Mouse (Mus musculus): Measurements from ENCODE around the gene Fry.

The Fry gene

DNA sequence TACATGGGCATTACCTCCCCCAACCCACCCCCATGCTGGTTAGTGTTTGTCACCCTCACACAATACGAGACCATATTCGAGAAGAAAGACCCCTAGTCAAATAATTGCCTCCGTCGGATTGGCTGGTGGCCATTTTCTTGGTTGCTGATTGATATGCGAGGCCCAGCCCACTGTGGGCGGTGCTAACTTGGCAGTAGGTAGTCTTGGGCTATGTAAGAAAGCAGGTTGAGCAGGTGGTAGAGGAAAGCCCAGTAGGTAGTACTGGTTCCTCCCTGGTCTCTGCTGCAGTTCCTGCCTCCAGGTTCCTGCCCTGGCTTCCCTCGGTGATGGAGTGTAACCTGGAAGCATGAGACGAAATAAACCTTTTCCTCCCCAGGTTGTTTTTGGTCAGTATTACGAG lies 153.7 kb downstream of the Fry start:
- no peak for DNase-seq (ENCODE audit: low spot score)

DNA sequence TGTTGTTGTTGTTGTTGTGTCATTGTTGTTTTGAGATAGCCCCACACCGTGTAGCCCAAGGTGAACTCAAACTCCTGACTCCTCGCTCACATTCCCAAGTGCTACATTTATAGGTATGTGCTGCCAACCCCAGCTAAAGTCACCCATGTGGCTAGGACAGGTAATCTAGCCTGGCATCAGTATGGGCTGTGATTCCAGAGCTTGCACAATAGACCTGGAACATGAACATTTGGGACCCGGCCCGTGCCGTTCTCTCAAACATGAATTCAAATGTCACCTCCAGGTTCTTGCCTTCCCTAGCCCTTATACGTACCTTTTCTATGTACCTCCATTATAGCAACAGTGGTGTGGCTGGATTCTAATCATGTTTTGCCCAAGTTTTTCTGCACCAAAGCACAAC lies 156.9 kb downstream of the Fry start:
- DNase-seq (ENCODE audit: low spot score): no peak

DNA sequence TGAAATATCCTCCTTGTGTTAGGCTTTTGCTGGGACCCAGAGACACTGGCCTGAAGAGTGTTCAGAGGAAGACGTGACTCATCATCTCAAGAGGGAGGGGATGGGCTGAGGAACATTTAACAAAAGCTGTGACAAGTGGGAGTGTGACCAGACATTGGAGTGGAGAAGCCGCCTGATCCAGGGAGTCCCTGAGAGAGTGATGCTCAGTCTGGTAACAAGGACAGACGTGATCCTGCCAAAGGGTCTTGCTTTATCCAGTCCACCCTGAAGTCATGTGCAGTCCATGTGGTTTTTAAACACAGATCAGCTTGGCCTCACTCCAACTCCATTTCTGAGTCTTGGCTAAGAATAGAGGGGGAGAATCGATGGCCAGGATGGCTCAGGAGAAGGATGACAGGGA lies 158.2 kb downstream of the Fry start:
- no peak for DNase-seq (ENCODE audit: low spot score)

DNA sequence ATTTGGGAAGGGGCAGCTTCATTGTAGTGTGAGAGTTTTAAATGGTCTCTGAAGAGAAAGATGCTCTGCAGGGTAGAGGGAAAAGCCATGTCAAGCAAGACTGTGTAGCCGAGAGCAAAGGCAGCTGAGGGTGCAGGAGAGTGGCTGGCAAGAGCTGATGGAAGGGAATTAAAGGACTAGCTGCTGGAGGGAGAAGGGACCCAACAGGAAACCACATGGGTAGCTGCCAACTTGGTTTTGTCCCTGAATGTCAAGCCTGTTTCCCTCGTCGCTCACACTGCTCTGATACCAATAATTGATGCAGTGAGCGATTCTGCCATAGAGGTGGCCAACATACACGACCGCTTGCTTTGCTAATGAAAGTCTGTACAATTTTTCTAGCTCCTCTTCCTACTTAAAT lies 160.9 kb downstream of the Fry start:
- DNase-seq (ENCODE audit: low spot score): no peak

DNA sequence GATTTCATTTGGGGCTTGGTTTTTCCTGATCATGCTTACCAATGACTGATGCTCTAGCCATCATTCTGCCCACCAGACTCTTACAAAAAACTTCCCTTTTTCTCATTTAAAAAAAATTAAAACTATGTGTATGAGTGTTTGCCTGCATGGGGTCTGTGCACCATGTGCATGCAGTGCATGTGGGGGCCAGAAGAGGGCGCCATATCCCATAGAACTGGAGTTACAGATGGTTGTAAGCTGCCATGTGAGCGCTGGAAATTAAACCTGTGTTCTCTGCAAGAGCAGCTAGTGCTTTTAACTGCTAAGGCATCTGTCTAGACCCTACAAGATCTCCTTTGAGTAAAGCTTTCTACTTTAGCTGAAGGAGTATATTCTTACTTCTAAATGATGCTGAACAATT lies 162.6 kb downstream of the Fry start:
- DNase-seq (ENCODE audit: low spot score): no peak

DNA sequence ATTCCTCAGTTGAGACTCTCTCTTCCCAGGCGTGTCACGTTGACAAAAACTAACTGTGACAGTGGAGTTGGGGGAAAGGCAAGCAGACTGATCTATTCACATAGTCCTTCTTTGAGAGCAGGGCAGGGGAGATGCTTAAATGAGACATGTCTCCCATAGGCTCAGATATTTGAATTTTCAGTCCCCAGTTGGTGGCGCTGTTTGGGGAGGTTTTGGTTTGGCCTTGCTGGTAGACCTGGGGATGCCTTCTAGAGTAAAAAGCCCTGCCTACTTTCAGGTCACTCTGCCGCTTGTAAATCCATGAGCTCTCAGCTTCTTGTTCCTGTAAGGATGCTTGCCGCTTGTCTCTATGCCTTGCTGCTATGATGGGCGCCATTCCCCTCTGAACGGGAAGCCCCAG lies 163.6 kb downstream of the Fry start:
- DNase-seq (ENCODE audit: low spot score): no peak

DNA sequence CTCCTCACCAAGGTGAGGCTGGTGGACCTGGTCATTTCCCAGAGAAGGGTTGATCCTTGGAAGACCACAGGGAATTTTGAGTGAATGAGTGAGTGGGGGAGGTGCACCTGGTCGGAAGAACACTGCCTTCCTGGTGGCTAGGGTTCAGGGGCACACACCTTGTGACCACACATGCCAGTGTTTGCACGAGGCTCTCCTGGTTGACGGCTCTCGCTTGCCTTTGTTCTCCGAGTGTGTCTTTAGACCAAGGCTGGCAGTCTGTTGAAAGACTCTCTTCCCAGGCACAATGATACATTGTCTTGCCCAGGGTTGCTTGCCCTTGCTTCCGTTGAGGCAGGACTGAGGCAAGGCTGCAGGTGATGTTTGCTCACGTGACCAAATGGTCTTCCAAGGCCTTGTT lies 169.5 kb downstream of the Fry start:
- no peak for DNase-seq (ENCODE audit: low spot score)

DNA sequence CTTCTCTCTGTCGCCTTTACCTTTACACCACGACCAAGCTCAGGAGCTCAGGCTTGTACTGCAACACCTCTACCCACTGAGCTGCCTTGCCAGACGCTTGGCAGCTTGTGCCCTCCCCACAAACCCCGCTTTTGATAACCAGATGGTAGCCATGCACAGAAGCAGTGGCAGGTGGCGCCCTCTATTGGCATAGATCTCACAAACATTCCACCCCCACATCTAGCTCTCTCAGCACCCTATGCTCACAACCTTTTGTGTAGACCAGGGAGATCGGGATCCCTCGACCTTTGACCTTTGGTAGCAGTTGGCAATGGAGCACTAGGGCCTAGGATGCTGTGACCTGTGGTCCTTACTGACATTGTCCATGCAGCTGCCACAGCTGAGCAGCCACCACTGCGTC lies 171.2 kb downstream of the Fry start:
- DNase-seq (ENCODE audit: low spot score): no peak

DNA sequence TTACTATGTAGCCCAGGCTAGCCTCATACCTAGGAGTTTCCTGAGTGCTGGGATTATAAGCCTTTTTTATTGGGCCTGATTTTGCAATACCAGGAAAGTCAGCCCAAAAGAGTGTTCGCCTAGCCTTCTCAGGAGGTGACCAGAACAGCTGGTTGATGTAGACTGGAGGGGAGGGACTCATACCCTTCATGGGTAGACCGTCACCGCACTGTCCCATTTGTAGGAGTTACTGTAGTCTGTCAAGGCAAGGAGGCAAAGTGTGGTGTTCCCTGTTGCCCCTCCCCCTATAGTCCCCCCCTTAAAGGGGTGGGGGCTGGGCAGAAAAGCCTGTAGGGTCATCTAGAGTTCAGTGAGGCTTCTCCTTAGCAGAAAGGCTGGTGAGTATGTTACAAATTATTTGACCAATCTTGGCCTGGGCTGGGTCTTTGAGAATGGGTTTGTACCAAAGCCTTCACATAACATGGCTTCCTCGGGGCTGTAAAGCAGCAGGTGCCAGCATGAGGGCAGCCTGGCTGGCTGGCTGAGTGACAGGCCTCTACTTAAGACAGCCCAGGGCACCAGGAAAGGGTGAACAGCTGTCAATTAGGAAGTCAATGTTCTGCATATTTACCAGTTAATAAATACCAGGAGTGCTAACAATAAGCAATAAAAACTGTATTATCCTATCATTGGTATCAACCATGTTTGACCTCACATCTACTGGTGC lies 172.2 kb downstream of the Fry start:
- no peak for DNase-seq (ENCODE audit: low spot score)

DNA sequence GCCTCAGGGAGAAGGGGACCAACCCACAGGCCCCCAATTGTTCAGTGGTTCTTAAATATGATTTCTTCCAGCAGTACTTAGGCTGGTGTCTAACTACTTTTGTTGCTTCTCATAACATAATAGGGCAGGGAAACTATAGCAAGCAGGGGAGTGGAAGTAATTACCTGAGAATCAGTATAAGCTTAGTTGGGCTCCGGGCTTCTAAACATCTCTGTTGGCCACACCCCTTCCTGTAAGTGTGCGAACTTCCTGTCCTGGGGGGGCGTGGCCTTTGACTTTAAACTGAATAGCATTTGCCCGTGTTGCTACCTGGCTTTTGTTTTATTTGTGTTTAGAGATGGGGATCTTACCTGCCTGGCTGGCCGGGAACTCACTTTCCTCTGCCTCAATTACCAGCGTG lies 172.8 kb downstream of the Fry start:
- no peak for DNase-seq (ENCODE audit: low spot score)

DNA sequence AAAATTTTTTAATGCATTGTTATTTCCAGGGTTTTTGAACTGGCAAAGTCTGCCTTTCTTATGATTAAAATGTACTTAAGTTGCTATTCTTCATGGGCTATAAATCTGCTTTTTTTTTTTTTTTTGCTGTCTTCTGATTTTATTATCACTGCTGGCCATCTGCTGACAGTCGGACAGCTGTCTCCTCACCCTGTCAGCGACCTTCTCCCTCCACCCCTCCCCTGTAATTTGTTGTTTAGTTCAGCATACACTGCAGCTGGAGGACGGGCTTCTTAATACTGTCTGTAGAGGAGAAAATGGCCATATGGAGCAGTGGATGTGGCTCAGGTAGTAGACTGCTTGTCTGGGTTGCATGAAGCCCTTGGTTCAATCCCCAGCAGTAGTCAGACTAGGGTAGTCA lies 173.7 kb downstream of the Fry start:
- no peak for DNase-seq (ENCODE audit: low spot score)

DNA sequence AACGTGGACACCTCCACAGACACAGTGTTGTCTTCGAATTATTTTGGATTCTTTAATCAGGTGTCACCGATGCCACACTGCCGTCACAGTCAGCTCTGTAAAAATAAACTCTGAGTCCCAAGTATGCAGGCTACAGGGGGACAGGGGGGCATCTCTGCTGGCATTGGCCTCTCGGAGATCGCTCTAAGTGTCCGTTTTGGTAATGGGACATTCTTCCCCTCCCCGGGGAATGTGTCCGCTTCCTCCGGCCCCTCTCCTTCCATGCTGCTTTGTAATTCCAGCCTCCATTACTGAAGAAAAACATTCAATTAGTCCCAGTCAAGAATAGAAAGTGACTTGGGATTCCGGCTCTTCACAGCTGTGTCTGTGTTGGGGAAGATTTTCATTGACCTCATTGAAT lies 175.9 kb downstream of the Fry start:
- no peak for DNase-seq (ENCODE audit: low spot score)

DNA sequence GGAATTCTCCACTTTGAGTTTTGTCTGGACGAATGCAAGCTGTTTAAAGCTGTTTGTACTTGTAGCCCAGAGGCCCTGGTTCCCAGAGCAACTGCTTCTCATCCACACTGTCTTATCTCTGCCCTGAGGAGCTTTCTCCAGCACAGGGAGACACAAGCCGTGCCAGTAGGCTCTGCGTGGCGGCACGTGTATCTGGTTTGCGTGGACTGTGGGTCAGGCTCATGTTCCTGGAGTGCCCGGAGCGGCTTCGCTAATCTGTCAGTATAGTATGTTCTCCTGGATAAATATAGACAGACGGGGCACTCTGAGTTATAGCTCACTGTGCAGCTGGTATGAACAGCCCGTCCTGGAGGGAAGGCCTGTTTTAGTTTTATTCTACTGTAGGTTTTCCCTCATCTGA lies 176.7 kb downstream of the Fry start:
- no peak for DNase-seq (ENCODE audit: low spot score)

DNA sequence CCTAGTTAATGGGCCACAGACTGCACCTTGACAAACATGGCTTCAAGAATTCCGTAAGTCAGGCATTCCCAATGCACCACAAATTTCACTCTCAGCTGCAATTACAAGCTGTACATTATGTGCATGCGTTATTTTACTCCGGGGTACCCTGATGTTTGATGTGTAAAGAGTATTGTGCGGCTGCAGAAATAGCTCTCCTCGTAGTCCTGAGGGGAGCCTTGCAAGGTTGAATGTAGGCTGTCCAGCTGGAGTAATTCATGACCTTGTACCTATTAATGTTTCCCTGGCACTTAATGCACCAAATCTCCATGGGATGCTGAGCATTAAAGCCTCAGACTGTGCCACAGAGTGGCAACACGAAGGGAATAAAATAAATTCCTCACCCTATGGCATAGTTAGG lies 180.5 kb downstream of the Fry start:
- DNase-seq (ENCODE audit: low spot score): no peak

DNA sequence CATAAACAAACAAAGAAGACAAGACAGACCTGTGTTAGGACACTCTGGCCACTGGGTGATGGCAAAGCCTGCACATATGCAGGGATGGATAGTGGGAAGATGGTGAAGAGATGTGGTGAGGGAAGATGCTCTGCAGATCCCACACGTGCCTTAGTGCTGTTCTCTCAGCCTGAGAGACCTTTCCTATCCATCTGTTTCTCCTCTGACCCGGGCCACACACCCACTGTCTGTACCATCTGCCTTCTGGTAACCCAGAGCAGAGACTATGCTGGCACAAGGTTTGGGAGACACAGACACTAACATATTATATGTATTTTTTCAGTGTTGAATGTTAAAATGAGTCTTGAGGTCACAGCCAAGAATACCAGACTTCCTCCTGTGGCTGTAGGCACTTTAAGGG lies 183.7 kb downstream of the Fry start:
- no peak for DNase-seq (ENCODE audit: low spot score)

DNA sequence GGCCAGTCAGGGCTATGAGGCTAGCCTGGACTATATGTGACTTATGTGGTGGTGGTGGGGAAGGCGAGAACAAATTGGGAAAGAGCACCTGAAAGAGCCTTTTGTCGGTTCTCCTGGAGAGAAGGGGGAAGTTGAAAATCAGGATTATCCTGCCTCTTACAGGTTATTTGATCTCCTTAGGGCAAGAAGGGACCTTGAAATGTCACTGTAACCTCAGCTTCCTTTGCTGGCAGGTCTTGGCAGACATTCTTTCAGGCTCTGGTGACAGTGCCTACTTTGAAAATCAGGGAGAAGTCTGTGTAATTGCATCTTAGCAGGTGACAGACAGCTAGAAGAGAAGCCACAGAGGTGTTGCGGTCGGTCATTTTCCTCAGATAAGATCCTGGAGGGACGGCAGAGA lies 184.6 kb downstream of the Fry start:
- no peak for DNase-seq (ENCODE audit: low spot score)

DNA sequence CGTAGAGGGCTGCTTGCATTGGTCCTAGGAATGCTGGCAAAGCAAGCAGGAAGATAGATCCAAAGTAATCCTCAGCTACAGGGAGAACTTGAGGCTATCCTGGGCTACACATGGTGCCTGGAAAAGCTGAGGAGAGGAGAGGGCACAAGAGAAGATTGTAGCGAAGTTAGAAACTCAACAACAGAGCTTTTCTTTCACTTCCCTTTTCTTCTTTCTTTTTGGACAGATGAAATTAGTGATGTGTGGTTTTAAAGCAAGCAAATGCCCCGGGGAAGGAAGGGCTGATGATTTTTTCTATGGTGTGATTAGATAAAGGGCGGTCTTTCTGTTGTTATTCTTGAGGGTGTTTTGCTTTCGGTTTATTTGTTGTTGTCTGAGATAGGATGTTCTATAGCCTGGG lies 188.1 kb downstream of the Fry start:
- DNase-seq (ENCODE audit: low spot score): no peak

DNA sequence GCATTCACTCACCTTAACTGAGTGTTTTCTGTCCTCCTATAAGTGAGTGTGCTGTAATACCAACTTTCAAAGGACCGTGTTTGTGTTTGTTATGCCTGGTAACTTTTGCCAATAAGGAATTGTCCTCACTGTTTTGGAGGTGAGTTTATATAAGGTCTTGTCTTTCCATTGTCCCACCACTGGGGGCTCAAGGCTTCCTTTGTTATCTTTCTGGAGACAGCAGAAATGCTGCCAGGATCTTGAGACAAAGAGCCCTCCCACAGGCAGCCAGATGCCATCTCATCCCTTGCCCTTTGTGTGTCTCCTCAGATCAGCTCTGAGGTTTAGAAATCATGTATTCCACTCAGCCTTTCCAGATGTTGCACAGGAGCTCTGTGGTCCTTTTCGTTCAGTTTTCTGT lies 194.8 kb downstream of the Fry start:
- no peak for DNase-seq (ENCODE audit: low spot score)

DNA sequence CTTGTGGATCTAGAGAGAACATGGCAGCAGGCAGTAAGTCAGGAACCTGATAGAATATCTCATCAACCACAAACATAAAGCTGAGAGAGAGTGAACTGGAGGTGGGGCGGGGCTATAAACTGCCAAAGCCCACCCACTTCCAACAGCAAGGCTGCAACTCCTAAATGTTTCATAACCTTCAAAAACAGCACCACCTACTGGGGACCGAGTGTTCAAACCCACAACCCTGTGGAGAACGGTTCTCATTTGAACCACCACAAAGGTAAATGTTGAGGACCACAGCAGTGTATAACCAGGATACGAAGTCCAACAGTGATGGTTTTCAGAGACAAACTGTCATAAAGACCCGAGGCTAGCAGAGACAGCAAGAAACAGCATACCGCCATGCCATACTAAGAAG lies 196.1 kb downstream of the Fry start:
- DNase-seq (ENCODE audit: low spot score): no peak

DNA sequence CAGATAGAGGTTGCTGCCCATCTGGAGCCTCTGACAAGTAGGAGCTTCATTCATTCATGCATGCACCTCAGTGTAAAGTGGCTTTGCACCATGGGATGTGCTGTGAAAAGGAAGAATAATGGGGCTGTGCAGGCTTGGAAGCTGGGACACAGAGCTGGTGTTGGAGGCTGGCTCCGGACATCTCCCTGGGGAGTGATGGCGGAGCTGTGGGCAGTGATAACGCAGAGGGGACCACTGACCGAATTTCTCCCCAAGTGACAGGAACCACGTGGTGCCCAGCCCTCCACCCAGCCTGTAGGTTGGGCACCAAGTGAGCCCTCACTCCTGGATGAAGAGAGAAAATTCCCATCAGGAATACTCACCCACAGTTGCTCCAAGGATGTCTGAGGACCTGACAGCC lies 207.0 kb downstream of the Fry start:
- no peak for DNase-seq (ENCODE audit: low spot score)

DNA sequence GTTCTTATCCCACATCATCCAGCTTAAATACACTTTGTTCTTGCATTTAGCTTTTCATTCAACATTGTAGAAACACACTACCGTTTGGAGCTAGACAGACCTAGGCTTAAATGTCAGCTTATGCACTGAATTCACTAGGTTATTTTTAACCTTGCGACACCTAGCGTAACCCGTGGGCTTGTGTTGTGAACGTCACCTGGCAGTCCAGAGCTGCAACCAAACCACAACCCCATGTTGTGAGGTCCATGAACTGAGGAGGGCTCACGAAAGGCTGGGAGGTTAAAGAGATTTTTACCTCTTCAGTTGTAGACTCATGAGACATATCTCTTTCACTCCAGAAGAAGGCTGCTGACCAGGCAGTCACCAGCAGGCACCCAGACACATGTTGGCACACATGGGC lies 210.2 kb downstream of the Fry start:
- DNase-seq (ENCODE audit: low spot score): no peak

DNA sequence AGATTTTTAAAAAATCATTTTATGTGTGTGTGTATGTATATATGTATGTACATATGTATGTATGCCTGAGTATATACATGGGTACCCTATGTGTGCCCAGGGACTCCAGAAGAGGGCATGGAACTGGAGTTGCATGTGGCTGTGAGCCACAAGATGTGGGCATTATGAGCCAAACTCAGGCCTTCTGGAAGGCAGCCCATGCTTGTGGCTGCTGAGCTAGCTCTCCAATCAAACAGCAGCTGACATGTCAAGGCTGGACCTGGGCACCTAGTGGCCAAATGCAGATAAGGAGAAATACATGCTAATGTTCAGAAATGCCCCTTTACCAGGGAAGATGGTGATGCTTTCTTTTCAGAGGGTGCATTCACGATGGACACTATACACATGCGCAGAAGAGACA lies 213.4 kb downstream of the Fry start:
- DNase-seq (ENCODE audit: low spot score): no peak

DNA sequence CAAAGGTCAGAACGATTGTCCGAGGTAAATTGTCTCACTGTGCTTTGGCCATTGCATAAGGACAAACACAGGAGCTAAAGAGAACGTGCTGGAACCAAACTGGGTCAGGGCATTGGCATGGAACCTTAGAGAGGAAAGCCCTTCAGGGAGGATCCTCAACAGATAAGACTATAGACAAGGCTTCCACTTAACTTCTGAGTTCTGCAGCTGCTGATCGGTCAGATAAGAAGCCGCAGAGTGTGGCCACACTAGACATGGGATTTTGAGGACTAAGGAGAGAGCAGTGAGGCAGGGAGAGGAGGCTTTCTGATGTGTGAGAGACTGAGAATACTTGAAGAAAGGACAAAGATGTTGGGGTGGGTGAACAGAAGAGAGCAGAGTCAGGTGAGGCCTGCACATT lies 214.4 kb downstream of the Fry start:
- DNase-seq (ENCODE audit: low spot score): no peak

DNA sequence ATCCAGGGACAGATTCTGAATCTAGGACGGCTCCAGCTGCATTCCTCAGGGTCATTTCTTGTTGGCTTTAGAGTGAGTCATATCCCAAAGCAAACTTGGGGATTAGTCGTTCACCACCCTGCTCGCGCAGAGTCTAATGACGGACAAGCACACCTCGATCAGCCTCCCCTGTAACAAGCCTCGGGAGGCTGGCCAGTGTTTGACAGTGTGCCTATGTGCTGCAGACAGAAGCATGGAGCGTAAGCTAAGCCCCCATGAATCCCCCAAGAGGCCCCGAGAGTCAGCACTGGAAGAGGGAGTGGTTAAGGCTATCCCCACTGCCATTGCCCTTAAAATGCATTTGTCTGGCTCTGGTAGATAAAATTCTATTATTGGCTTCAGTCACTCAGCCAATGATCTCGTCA lies 214.9 kb downstream of the Fry start:
- DNase-seq (ENCODE audit: low spot score): no peak

DNA sequence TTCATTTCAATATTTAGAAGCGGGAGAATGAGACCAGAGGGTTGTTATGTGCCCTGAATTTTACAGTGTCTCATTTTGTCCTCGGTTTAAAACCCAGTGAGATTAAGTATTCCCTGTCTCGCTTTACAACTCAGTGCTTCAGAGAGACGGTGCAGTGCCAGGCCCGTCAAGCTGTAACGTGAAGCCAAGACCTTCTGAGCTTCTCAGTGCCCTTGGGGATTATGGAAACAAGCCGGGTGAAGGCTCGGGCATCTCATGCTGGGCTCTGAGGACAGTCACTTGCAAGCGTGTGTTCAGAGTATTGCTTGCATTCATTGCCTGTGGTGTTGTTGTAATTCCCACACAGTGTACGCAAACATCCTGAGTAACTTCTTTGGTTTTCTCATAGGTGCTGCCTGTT lies 218.0 kb downstream of the Fry start:
- DNase-seq (ENCODE audit: low spot score): no peak
